12 mouse cellular contexts compared by ENCODE assay signal in the genomic region with DNA sequence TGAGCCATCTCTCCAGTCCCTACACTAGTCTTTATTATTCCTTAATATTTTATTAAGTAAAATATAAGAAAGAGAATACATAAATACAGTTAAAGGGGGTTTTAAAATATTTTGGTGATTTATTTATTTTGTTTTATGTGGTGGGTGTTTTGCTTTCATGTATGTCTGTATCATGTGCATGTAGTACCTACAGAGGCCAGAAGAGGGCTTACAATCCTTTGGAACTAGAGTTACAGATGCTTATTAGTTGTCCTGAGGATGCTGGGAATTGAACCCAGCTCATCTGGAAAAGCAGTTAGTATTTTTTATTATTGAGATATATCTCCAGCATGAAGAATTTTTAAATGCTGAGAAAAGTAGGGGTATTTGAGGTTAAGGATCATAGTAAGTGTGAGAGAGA. TPM values are rescaled to one million over a fixed set of nuclear protein-coding genes. Genes with fewer than 3 reads are reported as not detected.
DNase-seq lines count a peak whose midpoint lies in the region; ATAC-seq and TF ChIP-seq lines count a peak whose summit lies in the region.
"Had no signal": no experiment of that assay in that cellular context is flagged by ENCODE, and none has a peak within 500 bp of the region (broad histone marks: within the 10 kb centered on the region; RNA-seq: fewer than 3 reads in every experiment).

No protein-coding gene starts in this region.

- 0 out of 2 replicates have a peak, but pooled peaks cover 3% of the 10 kb centered on the region for H3K36me3 ChIP-seq in midbrain, postnatal 0 days (ENCODE audit: insufficient read depth, low read length)
- no peaks in the 10 kb centered on the region for H3K36me3 ChIP-seq in midbrain, embryonic 10.5 days
- H3K36me3 ChIP-seq: lung, embryonic 15.5 days had no signal

- no peaks in the 10 kb centered on the region for H3K4me1 ChIP-seq in midbrain, postnatal 0 days (ENCODE audit: insufficient read depth, low read length)
- no peaks in the 10 kb centered on the region for H3K4me1 ChIP-seq in midbrain, embryonic 10.5 days
- H3K4me1 ChIP-seq: lung, embryonic 15.5 days; neural tube, embryonic 15.5 days had no signal

- no peak overlapping the region for H3K4me2 ChIP-seq in midbrain, postnatal 0 days (ENCODE audit: low read depth, low read length, poor library complexity, severe bottlenecking)
- H3K4me2 ChIP-seq: embryonic facial prominence, embryonic 13.5 days; heart, embryonic 11.5 days; lung, embryonic 15.5 days; neural tube, embryonic 15.5 days had no signal

- TF ChIP-seq CTCF in gastrocnemius, adult 2 months (IDR thresholded peaks at IDR 0.05) = peak; percentile 51
- peak; percentile 46 for TF ChIP-seq CTCF in midbrain, postnatal 0 days (IDR thresholded peaks at IDR 0.05)

- ATAC-seq in midbrain, postnatal 0 days (ENCODE audit: low FRiP score) = no peak
- peak; percentile 74 for ATAC-seq in erythroblast, adult 5-6 weeks (replicated peaks; ENCODE audit: low FRiP score, poor library complexity, severe bottlenecking)

- no peak overlapping the region for H3K9ac ChIP-seq in midbrain, postnatal 0 days (replicated peaks; ENCODE audit: low read length, poor library complexity, severe bottlenecking)
- H3K9ac ChIP-seq: embryonic facial prominence, embryonic 13.5 days; lung, embryonic 15.5 days; neural tube, embryonic 15.5 days had no signal

- no peaks in the 10 kb centered on the region for H3K9me3 ChIP-seq in midbrain, postnatal 0 days (ENCODE audit: low read length)
- no peaks in the 10 kb centered on the region for H3K9me3 ChIP-seq in midbrain, embryonic 10.5 days (replicated peaks)
- H3K9me3 ChIP-seq: embryonic facial prominence, embryonic 13.5 days; lung, embryonic 15.5 days; neural tube, embryonic 15.5 days had no signal

- H3K27ac ChIP-seq in gastrocnemius, adult 2 months = no peak overlapping the region
- no peak overlapping the region for H3K27ac ChIP-seq in midbrain, postnatal 0 days (ENCODE audit: low read depth, low read length)
- H3K27ac ChIP-seq in midbrain, embryonic 10.5 days (replicated peaks) = no peak overlapping the region
- H3K27ac ChIP-seq: embryonic facial prominence, embryonic 13.5 days; lung, embryonic 15.5 days; neural tube, embryonic 15.5 days had no signal

- no peak for DNase-seq in gastrocnemius, adult 2 months
- no peak for DNase-seq in gastrocnemius, postnatal 4 days (ENCODE audit: low spot score in 2 of 2)
- no peak for DNase-seq in midbrain, postnatal 0 days (ENCODE audit: low spot score)
- no peak for DNase-seq in midbrain, embryonic 10.5 days (ENCODE audit: low spot score)
- peak; percentile 18 for DNase-seq in thymus, postnatal 25 days
- no peak for DNase-seq in frontal cortex, postnatal 10 days (ENCODE audit: low spot score in 2 of 2)
- no peak for DNase-seq in layer of hippocampus, adult 9-11 months

- no peak overlapping the region for H3K4me3 ChIP-seq in gastrocnemius, adult 2 months
- no peak overlapping the region for H3K4me3 ChIP-seq in midbrain, postnatal 0 days (ENCODE audit: low read depth, low read length)
- no peak overlapping the region for H3K4me3 ChIP-seq in midbrain, embryonic 10.5 days
- H3K4me3 ChIP-seq: embryonic facial prominence, embryonic 13.5 days; lung, embryonic 15.5 days; neural tube, embryonic 15.5 days had no signal

- intact Hi-C loops in gastrocnemius, adult 2 months (cut with DNase I) = no loop called here

- no peaks in the 10 kb centered on the region for H3K27me3 ChIP-seq in midbrain, postnatal 0 days (ENCODE audit: insufficient read depth, low read length)
- no peaks in the 10 kb centered on the region for H3K27me3 ChIP-seq in midbrain, embryonic 10.5 days (ENCODE audit: low read depth, poor library complexity, severe bottlenecking)
- H3K27me3 ChIP-seq: embryonic facial prominence, embryonic 13.5 days; lung, embryonic 15.5 days; neural tube, embryonic 15.5 days had no signal

RNA-seq across cellular contexts. Expression of a gene that starts 37.6 kb away (rescaled TPM):
- total RNA-seq in gastrocnemius, adult 2 months (2021) = 10 to 100 TPM in 1 of 2 experiments, 1 to 10 TPM in 1; 2.1 to 11.7 TPM
- total RNA-seq in gastrocnemius, postnatal 4 days (2021) = 10 to 100 TPM; 10.1 to 10.9 TPM
- 57.3 and 58.1 TPM in 2 replicates for total RNA-seq in midbrain, postnatal 0 days (2014; rRNA removed)
- polyA plus RNA-seq in midbrain, postnatal 0 days (2015; fragmentation: Nextera tagmentation; extraction: Ambion mirVana) = 51.5 and 52.0 TPM in 2 replicates
- polyA plus RNA-seq in midbrain, embryonic 10.5 days (2016; fragmentation: Nextera tagmentation; extraction: Ambion mirVana) = 26.3 and 30.6 TPM in 2 replicates
- total RNA-seq in erythroblast, adult 5-6 weeks (2015; ENCODE audit: low replicate concordance) = 7.5 and 14.8 TPM in 2 replicates
- 8.3 and 19.0 TPM in 2 replicates for total RNA-seq in erythroblast, adult 5-6 weeks (2017; ENCODE audit: low replicate concordance)
